Mouse (Mus musculus) fibroblast of lung, adult 2 months (primary cell): ENCODE data around the gene Gm21977.
"Not testable (repeated sequence)": the region's sequence is repeated elsewhere in the genome, so short reads cannot be mapped to it uniquely, and the experiment has no call there.

Experiments used
- DNase-seq: peaks from one replicate; pipeline ENCODE4 v3.0.0-alpha.2; 2011; ENCODE audit warnings: low read depth

Gene Gm21977

GRCm38 (mm10) chr14:42853377-42853776 lies at the start of gene Gm21977:
Gm21977 (minus strand) TSS chr14:42853477.
- not testable (repeated sequence) for DNase-seq
